Mouse (Mus musculus) liver, postnatal 0 days (tissue): ENCODE results near the gene Pwwp2b.
A peak's percentile ranks its signal among the peaks of the same experiment; 100 is the strongest.

Experiments used
- CTCF ChIP-seq: sonication (generic); IDR thresholded peaks from 2 replicates; pipeline ENCODE4 v1.5.1; 2016; ENCODE audit warnings: antibody characterized with exemption, low read depth
- EP300 ChIP-seq: IDR thresholded peaks from 2 replicates; pipeline ENCODE4 v1.6.1; 2016; ENCODE audit warnings: antibody characterized with exemption, low read depth, mild to moderate bottlenecking

GRCm38 (mm10) chr7:139298446-139298845 lies 50.2 kb downstream of the Pwwp2b start:
- peak; percentile 65 for TF ChIP-seq CTCF
- no peak for TF ChIP-seq EP300
